In genomic region chr13:95443376-95444233, GRCm38 (mm10) we compare ENCODE assay signal across 9 mouse cellular contexts. TPM values are rescaled to one million over a fixed set of nuclear protein-coding genes. Genes with fewer than 3 reads are reported as not detected.
DNase-seq lines count a peak whose midpoint lies in the region; ATAC-seq and TF ChIP-seq lines count a peak whose summit lies in the region.
"Had no signal": no experiment of that assay in that cellular context is flagged by ENCODE, and none has a peak within 500 bp of the region (broad histone marks: within the 10 kb centered on the region; RNA-seq: fewer than 3 reads in every experiment).

No protein-coding gene starts in this region.

- H3K4me2 ChIP-seq in hindbrain, postnatal 0 days (ENCODE audit: low read depth, low read length), result peak overlapping the region; percentile 95
- H3K4me2 ChIP-seq in midbrain, embryonic 14.5 days (ENCODE audit: low read length), result peak overlapping the region; percentile 87

- H3K36me3 ChIP-seq in spleen, adult 2 months (ENCODE audit: control insufficient read depth, insufficient read depth, low read length), result no peaks in the 10 kb centered on the region
- no peaks in the 10 kb centered on the region for H3K36me3 ChIP-seq in hindbrain, postnatal 0 days (ENCODE audit: insufficient read depth, low read length)
- no peaks in the 10 kb centered on the region for H3K36me3 ChIP-seq in midbrain, embryonic 14.5 days (ENCODE audit: control insufficient read depth, insufficient read depth, low read length)

- peak; percentile 11 for DNase-seq in adrenal gland, postnatal 14 days
- no peak for DNase-seq in adrenal gland, adult 2 months
- DNase-seq in spleen, adult 2 months (ENCODE audit: low read depth in 1 of 2, low spot score in 2 of 2), result no peak
- DNase-seq in spleen, postnatal 14 days (ENCODE audit: low spot score in 2 of 2), result no peak
- peak; percentile 77 for DNase-seq in hindbrain, postnatal 0 days (ENCODE audit: low spot score)
- DNase-seq in midbrain, embryonic 14.5 days, result peak; percentile 79
- no peak for DNase-seq in spleen, postnatal 36 days (ENCODE audit: low spot score in 2 of 2)
- no peak for DNase-seq in adrenal gland, adult 18-20 months (ENCODE audit: low spot score in 2 of 2)

- peak; percentile 85 for ATAC-seq in hindbrain, postnatal 0 days
- ATAC-seq in midbrain, embryonic 14.5 days (ENCODE audit: low FRiP score, low TSS enrichment), result peak; percentile 50; the same call in 1 of the 2 replicates

- no peaks in the 10 kb centered on the region for H3K9me3 ChIP-seq in hindbrain, postnatal 0 days (ENCODE audit: low read length)
- no peaks in the 10 kb centered on the region for H3K9me3 ChIP-seq in midbrain, embryonic 14.5 days (ENCODE audit: control insufficient read depth, low read length)

- H3K4me1 ChIP-seq in spleen, adult 2 months (ENCODE audit: control insufficient read depth, insufficient read depth, insufficient read length), result peaks cover 8% of the 10 kb centered on the region
- peaks cover 12% of the 10 kb centered on the region for H3K4me1 ChIP-seq in hindbrain, postnatal 0 days (ENCODE audit: insufficient read depth, low read length)
- H3K4me1 ChIP-seq in midbrain, embryonic 14.5 days (ENCODE audit: control insufficient read depth, insufficient read depth, low read length), result 0 out of 2 replicates have a peak, but pooled peaks cover 9% of the 10 kb centered on the region

- no peak overlapping the region for H3K27ac ChIP-seq in spleen, adult 2 months (ENCODE audit: insufficient read depth, low read length)
- no peak overlapping the region for H3K27ac ChIP-seq in hindbrain, postnatal 0 days
- H3K27ac ChIP-seq in midbrain, embryonic 14.5 days (replicated peaks; ENCODE audit: low read depth, low read length), result no peak overlapping the region

- H3K9ac ChIP-seq in hindbrain, postnatal 0 days (replicated peaks; ENCODE audit: low read length), result peak overlapping the region; percentile 43
- H3K9ac ChIP-seq in midbrain, embryonic 14.5 days (replicated peaks; ENCODE audit: low read length), result peak overlapping the region; percentile 48

- WGBS in spleen, adult 2 months, result 9% methylated on average over 43 of the region's 46 CpGs
- WGBS in hindbrain, postnatal 0 days, result 1% methylated on average over 46 of the region's 46 CpGs
- WGBS in midbrain, embryonic 14.5 days, result 1% methylated on average over 46 of the region's 46 CpGs

- no peak for TF ChIP-seq CTCF in spleen, adult 2 months (IDR thresholded peaks at IDR 0.05; ENCODE audit: extremely low read depth, insufficient read depth, insufficient read length, insufficient replicate concordance)
- TF ChIP-seq CTCF in hindbrain, postnatal 0 days (IDR thresholded peaks at IDR 0.05; ENCODE audit: low read depth), result peak; percentile 63

- H3K4me3 ChIP-seq in spleen, adult 2 months (ENCODE audit: extremely low read depth, insufficient read depth, insufficient read length), result peak overlapping the region; percentile 6; the same call in 1 of the 2 replicates
- peak overlapping the region; percentile 45 for H3K4me3 ChIP-seq in hindbrain, postnatal 0 days (ENCODE audit: low read length)
- H3K4me3 ChIP-seq in midbrain, embryonic 14.5 days (replicated peaks; ENCODE audit: low read depth, low read length), result peak overlapping the region; percentile 44

- H3K27me3 ChIP-seq in spleen, adult 2 months (ENCODE audit: control insufficient read depth, insufficient read depth, low read length), result peaks cover 8% of the 10 kb centered on the region
- peaks cover 7% of the 10 kb centered on the region; the same call in 1 of the 2 replicates for H3K27me3 ChIP-seq in hindbrain, postnatal 0 days (ENCODE audit: insufficient read depth, low read length)
- H3K27me3 ChIP-seq in midbrain, embryonic 14.5 days (ENCODE audit: control insufficient read depth, insufficient read depth, low read length), result peaks cover 10% of the 10 kb centered on the region; the same call in 1 of the 2 replicates

- no peak for TF ChIP-seq POLR2A in spleen, adult 2 months (IDR thresholded peaks at IDR 0.05; ENCODE audit: low read depth, low read length)

RNA-seq across cellular contexts. Expression of gene Crhbp, which starts 1.1 kb away (rescaled TPM):
- total RNA-seq in adrenal gland, postnatal 14 days (2021), result 0.23 TPM in 1 of 2 replicates, not detected in the other
- under 1 TPM in 1 of 2 experiments, not detected in 1; 0.21 TPM for total RNA-seq in adrenal gland, adult 2 months (2021)
- polyA plus RNA-seq in adrenal gland, adult 2 months (2012; rRNA removed), result not detected in 2 replicates
- polyA plus RNA-seq in spleen, adult 2 months (2012; rRNA removed), result 0.05 TPM in 1 of 2 replicates, not detected in the other
- 8.6 and 11.0 TPM in 2 replicates for total RNA-seq in hindbrain, postnatal 0 days (2014; rRNA removed)
- polyA plus RNA-seq in hindbrain, postnatal 0 days (2015; fragmentation: Nextera tagmentation; extraction: Ambion mirVana), result 12.0 and 14.4 TPM in 2 replicates
- polyA plus RNA-seq in midbrain, embryonic 14.5 days (2014; fragmentation: Nextera tagmentation; extraction: Ambion mirVana), result 3.2 and 3.3 TPM in 2 replicates
- total RNA-seq in adrenal gland, adult 18-20 months (2021), result under 1 TPM in 1 of 2 experiments, not detected in 1; 0.29 TPM
- total RNA-seq: heart, postnatal 14 days had no signal

RNA-seq across cellular contexts. Expression of gene S100z, which starts 34.9 kb away (rescaled TPM):
- total RNA-seq in adrenal gland, postnatal 14 days (2021), result not detected in 2 replicates
- total RNA-seq in adrenal gland, adult 2 months (2021), result not detected
- polyA plus RNA-seq in adrenal gland, adult 2 months (2012; rRNA removed), result not detected in 2 replicates
- polyA plus RNA-seq in spleen, adult 2 months (2012; rRNA removed), result not detected in 2 replicates
- total RNA-seq in hindbrain, postnatal 0 days (2014; rRNA removed), result not detected in 2 replicates
- polyA plus RNA-seq in hindbrain, postnatal 0 days (2015; fragmentation: Nextera tagmentation; extraction: Ambion mirVana), result not detected in 2 replicates
- not detected in 2 replicates for polyA plus RNA-seq in midbrain, embryonic 14.5 days (2014; fragmentation: Nextera tagmentation; extraction: Ambion mirVana)
- not detected for total RNA-seq in adrenal gland, adult 18-20 months (2021)
- total RNA-seq: heart, postnatal 14 days had no signal

Comparison
In these comparisons a context has a peak if more than half of its experiments do, and no peak if none do; other contexts are left out.
1. DNase-seq: peak in adrenal gland, postnatal 14 days (single experiment), hindbrain, postnatal 0 days (single experiment) and midbrain, embryonic 14.5 days (single experiment); none in adrenal gland, adult 2 months (single experiment), spleen, adult 2 months (0 of 2), spleen, postnatal 14 days (0 of 2), spleen, postnatal 36 days (0 of 2) and adrenal gland, adult 18-20 months (0 of 2).
2. Peak in every context shown above with its lines, with median percentiles within 50 percentile points of each other: H3K4me3 ChIP-seq.